Mouse (Mus musculus): ENCODE measurements around the gene Dner.
A peak's percentile ranks its signal among the peaks of the same experiment; 100 is the strongest.

The Dner gene

DNA sequence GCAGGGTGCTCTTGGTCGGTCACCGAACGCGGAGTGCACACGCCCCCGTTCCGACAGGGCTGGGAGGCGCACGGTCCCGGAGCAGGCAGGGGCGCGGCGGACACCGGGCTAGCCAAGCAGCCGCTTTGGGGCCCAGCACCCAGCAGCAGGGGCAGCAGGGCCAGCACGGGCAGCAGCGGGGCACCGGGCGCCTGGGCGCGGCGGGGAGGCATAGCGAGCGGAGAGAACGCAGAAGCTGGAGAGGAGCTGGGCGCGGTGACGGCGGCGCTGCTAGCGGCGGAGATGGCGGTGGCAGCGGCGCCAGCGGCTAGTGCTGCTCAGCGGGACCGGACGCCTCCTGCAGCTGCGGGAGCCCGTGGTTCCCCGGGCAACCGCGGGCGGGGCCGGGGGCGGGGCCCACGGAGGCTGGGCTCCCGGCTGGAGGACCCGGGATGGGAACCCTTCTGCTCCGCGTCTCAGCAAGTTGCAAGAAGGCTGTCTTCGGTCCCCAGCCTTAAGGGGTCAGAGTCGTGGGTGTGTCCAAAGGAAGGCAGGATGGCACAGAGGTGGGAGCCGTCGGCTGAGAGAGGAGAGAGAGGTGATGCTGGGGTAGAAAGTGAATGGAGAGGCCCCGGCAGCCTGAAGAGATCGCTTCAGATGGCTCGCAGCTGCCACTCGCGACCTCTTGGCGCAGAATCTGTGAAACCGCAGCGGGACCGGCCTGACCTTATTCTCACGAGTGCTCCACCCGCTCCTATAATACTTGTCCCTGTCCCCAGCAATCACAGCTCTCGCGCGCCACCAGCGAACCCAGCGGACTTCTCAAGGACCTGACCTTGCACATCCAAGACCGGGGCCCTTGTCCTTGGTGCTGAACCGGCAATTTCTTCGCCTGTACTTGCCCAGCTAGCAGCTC, at the start of gene Dner:
Dner (minus strand) TSS at position 705 of the 895 bp plus-strand sequence.
- peak; percentile 57 for DNase-seq

DNA sequence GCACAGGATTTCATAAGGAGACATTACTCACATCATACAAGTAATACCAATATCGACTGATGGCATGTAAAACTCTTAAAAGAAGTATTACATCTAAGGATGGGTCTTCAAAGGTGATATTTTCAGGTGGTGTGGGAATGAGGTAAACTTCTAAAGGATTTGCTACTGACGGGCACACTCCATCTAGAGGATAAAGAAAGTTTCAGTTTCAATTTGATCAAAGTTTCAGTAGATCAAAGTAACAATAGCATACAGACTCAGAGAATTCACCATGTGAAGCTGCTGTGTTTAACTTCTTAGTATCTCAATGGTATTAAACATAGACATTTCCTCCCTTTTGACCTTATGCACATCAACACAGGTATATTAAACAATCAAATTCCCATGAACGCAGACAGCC, 46.1 kb upstream of the Dner start:
- no peak for DNase-seq

DNA sequence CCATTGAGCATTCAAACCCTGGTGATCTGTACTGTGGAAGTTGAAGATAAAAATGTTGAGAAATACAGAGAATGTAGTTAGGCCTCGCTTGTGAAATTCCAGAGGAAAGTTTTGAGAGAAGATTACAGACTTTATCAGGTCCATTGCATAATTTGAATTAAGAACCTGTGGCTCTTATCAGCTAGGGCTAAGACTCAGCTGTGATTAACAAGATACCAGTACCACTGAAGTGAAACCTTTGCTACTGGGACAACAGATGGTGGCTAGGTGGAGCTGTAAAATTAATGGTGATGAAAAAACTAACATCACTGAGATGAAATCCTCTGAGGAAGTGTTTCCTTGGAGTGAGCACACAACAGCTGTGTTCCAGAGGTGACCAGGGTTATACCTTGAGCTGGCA, 44.1 kb upstream of the Dner start:
- no peak for DNase-seq

DNA sequence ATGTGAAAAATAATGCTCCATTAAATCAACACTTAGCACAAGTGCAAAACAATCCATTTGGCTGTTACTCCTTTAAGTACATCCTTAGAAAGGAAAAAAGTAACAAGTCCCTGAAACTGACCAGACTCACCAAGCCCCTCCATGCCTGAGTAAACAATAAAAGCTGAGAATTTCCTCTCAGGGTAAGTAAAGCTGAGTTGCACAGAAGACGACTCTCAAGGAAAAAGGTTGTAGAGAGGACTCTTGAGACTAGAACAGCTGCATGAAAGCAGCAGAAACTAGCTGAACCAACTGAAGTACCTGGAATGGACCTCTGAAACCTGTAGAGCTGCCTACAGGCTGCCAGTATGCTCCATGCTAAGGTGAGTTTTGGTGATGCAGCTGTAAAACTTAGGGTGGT, 41.1 kb upstream of the Dner start:
- DNase-seq: no peak

DNA sequence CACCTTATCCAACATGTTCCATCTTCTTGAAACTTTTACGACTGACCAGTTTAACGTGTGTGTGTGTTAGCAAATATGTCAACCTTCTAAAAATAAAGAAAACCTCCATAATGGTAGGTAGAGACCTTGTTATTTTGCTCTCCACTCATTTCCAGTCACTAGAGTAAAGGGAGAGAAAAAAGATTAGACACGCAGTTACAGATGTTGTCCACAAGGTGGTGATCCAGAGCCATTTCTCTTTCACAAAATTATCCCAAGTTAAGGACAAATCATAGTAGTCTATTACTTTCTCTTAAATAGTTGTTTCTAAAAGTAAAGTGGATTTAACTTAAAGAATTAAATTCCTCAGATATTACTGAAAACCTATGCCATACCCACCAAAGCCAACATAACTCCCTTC, 37.8 kb upstream of the Dner start:
- DNase-seq: no peak

DNA sequence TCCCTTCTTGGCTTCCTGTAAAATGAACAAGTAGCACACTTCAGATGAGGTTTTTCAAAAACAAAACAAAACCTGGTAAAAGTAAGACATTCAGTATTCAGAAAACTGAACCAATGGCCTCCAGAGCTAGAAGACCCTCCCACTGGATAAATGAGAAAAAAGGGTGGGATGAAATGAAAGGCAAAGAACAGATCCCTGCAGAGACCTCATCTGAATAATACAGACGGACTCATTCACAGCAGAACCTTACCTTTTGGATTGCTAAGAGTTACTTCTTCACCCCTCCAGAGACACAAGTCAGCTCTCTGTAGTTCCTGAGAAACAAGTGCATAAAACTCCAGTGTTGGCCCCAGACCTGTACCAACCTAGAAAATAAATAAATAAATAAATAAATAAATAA, 35.7 kb upstream of the Dner start:
- no peak for DNase-seq

DNA sequence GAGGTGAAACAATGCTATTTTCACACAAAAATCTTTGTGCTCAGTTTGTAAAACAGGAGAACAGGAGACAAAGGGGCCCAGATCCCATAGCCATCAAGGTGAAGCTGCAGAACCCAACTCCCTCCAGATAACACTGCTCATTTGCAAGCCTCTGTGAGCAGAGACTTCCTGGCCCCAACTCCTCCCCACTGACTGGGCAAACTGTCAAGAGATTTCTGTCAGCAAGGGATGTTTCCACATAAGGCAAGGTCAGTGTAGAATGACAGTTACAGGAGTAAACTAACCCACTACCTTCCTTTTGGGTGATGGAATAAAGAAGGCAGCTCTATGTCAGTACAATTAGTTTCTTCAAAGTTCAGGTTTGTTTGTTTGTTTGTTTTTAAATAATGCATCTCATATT, 26.8 kb upstream of the Dner start:
- DNase-seq: no peak

DNA sequence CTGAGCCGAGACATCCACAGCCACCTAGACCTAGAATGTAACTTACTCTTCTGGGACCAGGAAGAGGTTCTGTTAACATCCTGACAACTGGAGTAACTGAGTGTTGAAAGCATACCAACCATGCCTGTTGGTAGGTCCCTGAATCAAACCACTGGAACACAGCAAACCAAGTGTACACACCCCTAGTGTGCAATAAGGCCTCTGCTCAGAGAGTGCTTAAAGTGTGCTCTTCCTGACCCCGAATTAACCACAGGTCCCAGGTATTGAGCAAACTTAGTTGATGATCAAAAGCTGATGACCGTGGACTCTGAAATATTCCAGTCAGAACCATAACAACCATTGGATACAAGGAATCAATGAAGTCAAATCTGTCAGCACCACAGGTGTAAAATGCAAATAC, 26.4 kb upstream of the Dner start:
- DNase-seq: no peak

DNA sequence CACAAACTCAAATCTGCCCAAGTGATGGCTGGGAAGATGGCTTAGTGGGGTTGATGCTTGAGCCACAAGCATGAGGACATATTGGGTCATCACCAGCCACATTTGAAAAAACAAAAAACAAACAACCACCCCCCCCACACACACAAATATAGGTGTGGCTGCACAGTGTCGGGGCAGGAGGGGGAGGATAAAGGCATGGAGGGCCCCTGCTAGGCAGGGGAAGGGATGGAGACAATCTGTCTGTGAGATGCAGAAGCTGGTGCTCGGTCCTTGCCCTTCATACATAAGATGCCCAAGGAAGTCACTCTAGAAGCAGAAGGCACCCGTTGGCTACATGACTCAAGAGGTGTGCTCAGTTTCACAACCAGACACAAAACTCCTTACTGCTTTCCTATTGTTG, 25.9 kb upstream of the Dner start:
- DNase-seq: no peak

DNA sequence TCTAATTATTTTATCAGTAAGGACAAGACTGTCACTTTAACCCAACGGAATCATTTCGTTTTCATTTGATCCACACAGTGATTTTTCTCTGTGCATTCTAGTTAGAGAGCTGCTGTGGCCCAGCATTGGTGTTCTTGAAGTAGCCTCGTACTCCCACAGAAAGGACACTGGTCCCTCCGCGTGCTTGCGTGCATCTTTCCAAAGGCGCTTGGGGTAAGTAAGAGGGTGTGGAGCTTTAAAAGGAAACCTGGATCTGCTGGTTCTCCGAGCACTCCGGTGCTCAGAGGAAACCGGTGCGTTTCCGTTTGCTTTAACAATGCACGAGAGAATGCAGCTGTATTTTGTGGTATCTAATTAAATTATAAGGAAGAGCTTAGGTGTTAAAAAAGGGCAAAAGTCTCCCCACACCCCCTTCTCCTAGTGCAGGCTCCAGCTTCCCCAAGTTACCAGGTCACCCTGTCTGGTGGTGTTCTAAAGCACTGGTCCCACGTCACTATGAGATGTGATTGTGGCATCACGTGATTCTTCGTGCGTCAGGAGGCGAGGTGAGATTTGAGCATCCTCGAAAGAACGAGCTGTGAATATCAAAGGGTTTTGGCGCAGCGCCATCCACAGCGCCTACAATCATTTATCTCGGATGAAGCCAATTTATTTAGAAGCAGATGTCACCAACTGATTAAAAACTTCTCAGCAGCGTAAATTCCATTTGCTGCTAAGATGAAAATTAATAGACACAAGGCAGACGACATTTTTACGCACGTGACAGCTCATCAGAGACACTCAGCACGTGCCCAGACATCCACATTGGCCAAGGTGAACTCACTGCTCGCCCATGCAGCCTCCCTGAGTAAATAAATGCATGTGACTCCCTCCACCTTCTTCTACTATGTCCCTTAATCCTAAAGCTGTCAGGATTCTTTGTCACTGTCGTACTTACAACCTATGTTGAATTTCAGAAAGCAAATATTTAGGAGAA, 14.1 kb upstream of the Dner start:
- DNase-seq: peak; percentile 58

DNA sequence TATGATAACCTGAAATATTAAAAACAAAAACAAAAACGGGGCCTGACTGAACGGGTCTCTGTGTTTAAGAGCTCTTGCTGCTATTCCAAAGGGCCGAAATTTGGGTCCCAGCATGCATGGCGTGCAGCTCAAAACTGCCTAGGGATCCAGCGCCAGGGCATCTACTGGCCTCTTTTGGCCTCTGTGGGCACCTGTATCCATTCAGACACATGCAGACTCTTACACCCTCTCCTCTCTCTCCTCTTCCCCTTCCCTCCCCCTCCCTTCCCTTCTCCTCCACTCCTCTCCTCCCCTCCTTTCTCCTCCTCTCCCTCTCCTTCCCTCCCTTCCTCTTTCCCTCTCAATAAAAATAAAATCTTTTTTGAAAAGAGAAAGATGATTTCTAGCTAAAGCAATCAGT, 13.4 kb upstream of the Dner start:
- peak; percentile 54 for DNase-seq

DNA sequence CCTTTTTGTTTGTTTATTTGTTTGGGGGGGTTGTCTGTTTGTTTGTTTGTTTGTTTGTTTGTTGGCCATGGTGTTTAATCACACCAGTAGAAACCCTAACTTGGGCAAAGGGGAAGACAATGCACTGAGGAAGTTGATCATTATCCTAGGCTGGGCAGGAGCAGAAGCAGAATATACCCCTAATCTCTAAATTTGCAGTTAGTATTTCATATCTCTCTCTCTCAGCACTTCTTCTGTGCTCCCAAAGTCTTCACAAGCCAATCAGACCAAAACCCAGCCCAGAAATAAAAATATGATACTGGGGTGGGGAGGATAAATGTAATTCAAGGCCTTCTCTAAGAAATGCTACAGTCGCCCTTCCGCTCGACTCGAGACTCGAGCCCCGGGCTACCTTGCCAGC, 4.2 kb upstream of the Dner start:
- no peak for DNase-seq

DNA sequence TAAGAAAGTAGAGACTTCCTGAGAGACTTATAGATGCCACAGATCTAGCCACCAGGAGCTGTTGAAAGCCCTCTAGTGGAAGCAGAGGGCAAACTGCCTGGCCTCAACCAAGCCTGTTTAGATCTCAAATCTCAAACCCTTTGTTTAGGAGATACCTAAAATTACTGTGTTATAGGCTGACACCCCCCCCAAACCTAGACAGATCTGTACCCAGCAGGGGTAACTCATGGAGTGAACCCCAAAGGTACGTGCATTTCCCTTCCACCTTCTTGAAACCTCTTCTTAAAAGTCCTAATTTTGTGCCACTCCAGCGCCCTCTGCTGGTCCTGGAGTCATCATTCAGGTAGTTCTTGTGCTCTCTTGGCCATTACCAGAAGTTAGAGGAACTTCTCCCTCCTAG, 1.1 kb upstream of the Dner start:
- DNase-seq: peak; percentile 71

DNA sequence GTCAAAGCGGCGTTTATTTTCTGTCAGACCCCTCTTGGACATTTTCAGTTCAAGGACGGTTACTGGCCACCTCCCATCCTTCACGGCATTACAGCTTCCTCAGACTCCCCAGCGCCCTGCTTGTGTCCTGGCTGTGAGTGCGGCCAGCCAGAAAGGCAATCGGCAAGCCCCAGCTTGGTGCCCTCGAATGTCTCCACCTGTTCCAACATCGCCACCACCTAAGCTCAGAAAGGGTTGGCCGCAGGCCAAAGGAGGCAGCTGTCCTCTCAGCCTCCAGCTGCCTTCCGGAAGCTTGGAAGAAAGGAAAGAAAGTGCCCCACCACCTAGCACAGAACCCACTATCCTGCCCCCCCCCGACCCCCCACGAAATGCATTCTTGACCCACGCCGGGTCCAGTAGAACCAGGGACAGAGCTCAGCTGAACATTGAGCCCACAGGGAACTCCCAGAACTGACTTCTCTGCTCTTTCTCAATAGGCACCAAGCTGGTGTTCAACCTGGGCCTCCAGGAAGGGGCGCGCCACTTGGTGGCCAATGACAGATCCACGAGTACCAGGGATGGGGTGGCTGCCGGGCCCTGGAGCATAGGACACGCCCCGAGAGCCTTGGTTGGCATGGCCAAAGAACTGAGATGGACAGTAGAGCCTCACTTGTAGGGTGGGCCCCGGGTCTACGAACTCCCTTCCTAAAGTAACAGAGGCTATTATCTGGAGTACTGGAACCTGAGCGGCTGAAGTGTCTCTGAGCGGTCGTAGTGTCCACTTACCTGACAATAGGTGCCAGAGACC, 1.1 kb downstream of the Dner start:
- peak; percentile 71 for DNase-seq

DNA sequence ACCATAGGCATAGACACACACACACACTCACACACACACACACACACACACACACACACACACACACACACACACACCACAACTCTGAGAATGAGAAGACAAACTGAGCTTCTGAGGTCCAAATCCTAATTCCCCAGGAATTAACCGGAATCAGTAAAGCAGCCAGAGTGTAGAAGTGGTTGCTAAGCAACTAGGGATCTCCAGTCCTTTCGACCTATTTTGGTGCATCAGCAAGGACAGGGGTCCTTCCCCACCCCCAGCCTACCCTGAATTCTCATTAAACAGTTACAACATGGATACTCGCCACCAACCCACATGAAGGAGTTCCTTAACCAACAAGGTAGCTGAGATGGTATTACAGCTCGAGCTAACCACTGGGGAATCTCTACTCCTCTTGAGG, 18.1 kb downstream of the Dner start:
- DNase-seq: no peak

DNA sequence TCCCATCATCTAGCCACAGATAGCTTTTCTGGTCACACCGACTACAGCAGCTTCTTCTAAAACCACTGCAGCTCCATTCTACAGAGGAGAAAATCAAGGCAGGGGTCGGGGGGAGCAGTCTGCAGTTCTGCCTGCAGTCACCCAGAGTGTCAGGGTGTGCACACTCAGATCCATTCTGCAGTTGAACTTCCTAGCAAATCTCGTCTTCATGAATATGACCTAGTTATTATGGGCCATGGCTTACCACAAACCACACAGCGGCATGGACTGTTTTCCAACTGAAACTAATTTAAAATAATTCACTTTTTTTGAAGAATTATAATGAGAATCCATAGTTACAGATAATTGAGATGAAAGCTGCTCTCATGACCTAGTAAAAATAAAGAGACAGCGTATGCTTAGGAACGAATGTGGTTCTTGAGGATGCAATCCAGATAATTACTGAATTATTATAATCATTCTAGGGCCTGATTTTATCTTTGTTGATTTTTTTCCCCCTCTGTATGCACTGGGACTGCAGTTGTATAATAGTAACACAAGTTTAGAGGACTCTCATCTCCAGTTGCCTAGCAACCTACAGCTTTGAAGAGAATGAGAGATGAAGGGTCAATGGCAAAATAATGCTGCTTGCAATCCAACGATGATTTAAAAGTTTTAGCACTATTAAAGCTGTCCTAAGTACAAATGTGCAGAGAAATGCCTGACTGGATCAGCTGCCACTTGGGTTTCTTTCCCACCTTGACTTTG, 27.7 kb downstream of the Dner start:
- DNase-seq: no peak

DNA sequence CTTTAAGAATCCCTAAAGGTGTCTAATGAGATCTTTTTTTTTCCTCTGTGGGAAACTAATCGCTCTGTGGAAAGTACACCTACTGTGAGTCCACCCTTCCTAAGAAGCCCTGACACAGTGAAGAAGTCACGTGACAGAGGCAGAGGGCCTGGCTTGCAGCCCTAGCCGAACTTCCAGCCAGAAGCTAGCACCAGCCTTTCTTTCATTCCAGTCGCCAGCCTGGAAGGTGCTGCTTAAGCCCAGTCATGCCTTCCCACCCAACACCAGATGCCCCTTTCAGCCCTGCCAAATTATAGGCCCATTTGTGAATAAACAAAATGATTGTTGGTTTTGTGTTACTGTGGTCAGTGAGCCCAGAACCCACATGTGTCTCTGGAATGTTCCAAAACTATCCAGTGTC, 28.4 kb downstream of the Dner start:
- no peak for DNase-seq

DNA sequence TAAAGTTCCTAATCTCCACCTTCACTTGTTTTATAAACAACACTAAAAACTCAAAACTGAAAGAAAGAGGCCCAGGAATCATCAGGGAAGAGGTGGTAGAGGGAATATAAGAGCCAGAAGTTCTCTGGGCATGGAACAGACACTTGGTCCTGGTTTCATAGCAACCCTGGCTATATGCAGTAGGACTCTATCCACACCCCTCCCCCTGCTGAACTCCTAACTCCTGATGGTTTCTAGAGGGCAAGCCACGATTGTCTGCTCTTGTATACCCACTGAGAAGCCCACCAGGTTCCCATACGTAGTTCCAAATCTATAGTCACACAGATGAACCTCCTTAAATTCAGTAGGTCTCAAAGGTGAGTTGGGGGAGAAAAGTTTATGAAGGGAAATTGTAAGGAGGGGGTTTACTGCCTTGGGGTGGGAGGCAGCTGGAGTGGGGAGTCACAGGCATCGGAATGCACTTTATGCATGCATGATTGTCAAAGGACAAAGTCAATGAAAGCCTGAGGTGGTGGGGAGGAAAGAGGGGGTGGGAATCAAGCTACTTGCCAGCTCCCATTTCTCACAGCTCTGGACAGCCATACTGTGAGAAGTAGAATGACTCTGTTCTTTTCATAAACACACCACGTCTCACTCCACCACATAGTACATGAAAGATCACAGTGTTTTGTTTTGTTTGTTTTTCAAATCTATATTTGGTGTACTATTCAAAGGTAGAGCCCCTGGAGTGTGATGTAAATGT, 31.5 kb downstream of the Dner start:
- DNase-seq: no peak

DNA sequence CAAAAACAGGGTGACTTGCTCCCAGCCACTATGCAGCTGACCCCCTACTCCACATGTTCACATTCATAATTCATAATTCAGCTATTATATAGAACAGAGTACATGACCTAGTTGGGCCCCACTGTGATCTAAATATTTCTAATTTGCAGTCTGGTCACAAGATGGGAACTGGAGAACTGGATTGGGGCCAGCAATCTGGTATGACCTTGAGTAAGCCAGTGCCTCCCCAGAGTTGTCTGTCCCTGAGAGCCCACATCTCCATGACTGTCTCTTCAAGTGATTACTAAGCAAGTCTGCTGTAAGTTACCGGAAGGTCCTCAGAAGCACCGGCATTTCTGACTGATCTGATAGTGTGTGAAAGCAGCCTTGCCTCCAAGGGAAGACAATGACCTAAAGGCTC, 49.2 kb downstream of the Dner start:
- DNase-seq: peak; percentile 28

DNA sequence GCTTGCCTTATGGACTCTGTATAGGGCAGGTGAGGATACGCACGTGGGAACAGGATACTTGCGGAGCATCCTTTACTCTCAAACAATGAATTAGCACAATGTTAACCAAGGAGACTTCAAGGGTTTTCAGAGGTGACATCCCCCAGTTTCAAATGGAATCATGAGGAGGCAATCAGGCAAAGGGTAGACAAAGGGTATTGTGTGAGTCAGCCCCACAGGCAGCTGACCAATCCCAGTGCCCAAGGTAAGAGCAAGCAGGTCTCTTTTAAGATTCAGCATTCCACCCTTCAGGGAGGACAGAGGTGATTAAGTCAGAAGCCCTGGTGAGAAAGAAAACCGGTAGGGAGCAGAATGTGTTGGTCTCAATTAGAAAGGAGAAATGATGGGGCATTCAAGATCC, 55.6 kb downstream of the Dner start:
- no peak for DNase-seq

DNA sequence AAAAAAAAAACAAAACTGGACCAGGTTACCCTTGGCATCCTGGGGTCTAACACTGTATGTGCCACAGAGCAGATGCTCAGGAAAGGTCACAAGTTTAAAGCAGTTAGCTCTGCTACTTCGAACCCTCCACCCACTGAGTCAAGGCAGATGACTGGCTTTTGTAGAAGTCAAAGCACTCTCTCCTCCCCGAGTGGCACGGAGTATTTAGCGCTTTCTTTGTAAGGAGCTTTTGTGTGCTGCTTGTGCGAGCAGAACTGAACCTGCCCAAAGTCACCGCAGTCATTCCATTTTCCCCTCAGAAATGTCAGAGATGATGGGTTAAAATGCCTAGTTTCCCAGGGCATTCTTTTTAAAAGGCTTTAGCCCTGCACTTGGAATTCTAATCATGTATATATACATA, 59.1 kb downstream of the Dner start:
- DNase-seq: no peak

DNA sequence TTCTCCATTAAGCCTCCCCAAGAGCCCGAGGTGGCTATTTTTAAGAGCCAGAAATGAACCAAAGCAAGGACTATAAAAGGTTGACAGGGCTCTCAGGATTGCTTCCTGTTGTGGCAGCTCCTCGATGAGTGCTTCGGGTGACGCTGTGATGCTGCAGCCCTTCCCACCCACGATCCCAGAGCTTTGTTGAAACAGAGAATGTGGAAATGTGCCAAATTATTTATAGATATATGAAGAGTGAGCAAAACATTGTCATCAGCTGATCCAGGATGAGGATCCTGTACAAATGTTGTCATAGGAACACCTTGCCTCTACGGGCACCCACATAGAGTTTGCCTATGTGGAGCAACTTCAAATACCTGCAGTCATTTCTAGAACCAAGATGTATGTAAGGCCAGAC, 67.8 kb downstream of the Dner start:
- DNase-seq: no peak
